In genomic region chr5:139200770-139201569, GRCm38 (mm10) we compare ENCODE assay signal across 8 mouse cellular contexts. TPM values are rescaled to one million over a fixed set of nuclear protein-coding genes. Genes with fewer than 3 reads are reported as not detected.
DNase-seq lines count a peak whose midpoint lies in the region; ATAC-seq and TF ChIP-seq lines count a peak whose summit lies in the region.

No protein-coding gene starts in this region.

- TF ChIP-seq CTCF in lung, adult 2 months (IDR thresholded peaks at IDR 0.05; ENCODE audit: insufficient read depth, low read length) = no peak
- TF ChIP-seq CTCF in bone marrow, adult 2 months (IDR thresholded peaks at IDR 0.05; ENCODE audit: control insufficient read depth, insufficient read depth, low read length) = no peak

- WGBS in lung, adult 2 months = 2% methylated on average over 57 of the region's 57 CpGs
- 2% methylated on average over 57 of the region's 57 CpGs for WGBS in bone marrow, adult 2 months
- under 1% methylated on average over 57 of the region's 57 CpGs for whole genome bisulfite sequencing in forebrain, embryonic 15.5 days
- whole genome bisulfite sequencing in liver, embryonic 13.5 days (ENCODE audit: insufficient replicate concordance) = 2% methylated on average over 55 of the region's 57 CpGs

- no peaks in the 10 kb centered on the region for H3K27me3 ChIP-seq in forebrain, embryonic 15.5 days
- no peaks in the 10 kb centered on the region for H3K27me3 ChIP-seq in liver, embryonic 13.5 days

- H3K4me2 ChIP-seq in forebrain, embryonic 15.5 days (replicated peaks) = peak overlapping the region; percentile 94
- peak overlapping the region; percentile 95 for H3K4me2 ChIP-seq in liver, embryonic 13.5 days

- TF ChIP-seq POLR2A in lung, adult 2 months (IDR thresholded peaks at IDR 0.05; ENCODE audit: borderline replicate concordance, extremely low read depth, low read depth, low read length) = no peak
- no peak for TF ChIP-seq POLR2A in bone marrow, adult 2 months (IDR thresholded peaks at IDR 0.05; ENCODE audit: borderline replicate concordance, control insufficient read depth, low read depth, low read length)

- no peak for DNase-seq in lung, adult 2 months
- no peak for DNase-seq in lung, postnatal 10 days
- DNase-seq in liver, embryonic 13.5 days = no peak
- no peak for DNase-seq in T-cell, adult 2 months (ENCODE audit: low spot score)

- H3K9ac ChIP-seq in forebrain, embryonic 15.5 days (replicated peaks) = peak overlapping the region; percentile 76
- peak overlapping the region; percentile 96 for H3K9ac ChIP-seq in liver, embryonic 13.5 days

- H3K27ac ChIP-seq in bone marrow, adult 2 months (ENCODE audit: control insufficient read depth, insufficient read depth, low read depth, low read length, poor library complexity) = peak overlapping the region; percentile 80
- peak overlapping the region; percentile 72 for H3K27ac ChIP-seq in forebrain, embryonic 15.5 days (replicated peaks)
- H3K27ac ChIP-seq in liver, embryonic 13.5 days = peak overlapping the region; percentile 82

- ATAC-seq in forebrain, embryonic 15.5 days (replicated peaks) = no peak; the same call in 1 of the 2 replicates
- ATAC-seq in liver, embryonic 13.5 days (ENCODE audit: low read depth) = peak; percentile 6; the same call in 1 of the 2 replicates
- ATAC-seq in erythroid progenitor cell, adult 5-6 weeks (replicated peaks; ENCODE audit: low FRiP score, poor library complexity, severe bottlenecking) = no peak; the same call in 1 of the 2 replicates
- no peak for ATAC-seq in monocyte, adult 5-6 weeks (replicated peaks; ENCODE audit: insufficient number of reproducible peaks, low FRiP score, low TSS enrichment, poor library complexity, severe bottlenecking)

- H3K4me3 ChIP-seq in lung, adult 2 months (replicated peaks; ENCODE audit: extremely low read depth, low read depth, low read length) = peak overlapping the region; percentile 64
- peak overlapping the region; percentile 84 for H3K4me3 ChIP-seq in bone marrow, adult 2 months (replicated peaks; ENCODE audit: control insufficient read depth, low read depth, low read length)
- H3K4me3 ChIP-seq in forebrain, embryonic 15.5 days = peak overlapping the region; percentile 72
- peak overlapping the region; percentile 96 for H3K4me3 ChIP-seq in liver, embryonic 13.5 days (replicated peaks)

- H3K4me1 ChIP-seq in lung, adult 2 months (ENCODE audit: control insufficient read depth, insufficient read depth, low read length) = peaks cover 18% of the 10 kb centered on the region
- H3K4me1 ChIP-seq in bone marrow, adult 2 months (ENCODE audit: control insufficient read depth, insufficient read depth, low read length) = peaks cover 19% of the 10 kb centered on the region
- H3K4me1 ChIP-seq in forebrain, embryonic 15.5 days = peaks cover 32% of the 10 kb centered on the region
- H3K4me1 ChIP-seq in liver, embryonic 13.5 days (replicated peaks) = peaks cover 89% of the 10 kb centered on the region

- no peaks in the 10 kb centered on the region for H3K36me3 ChIP-seq in forebrain, embryonic 15.5 days
- peaks cover 11% of the 10 kb centered on the region; the same call in 1 of the 2 replicates for H3K36me3 ChIP-seq in liver, embryonic 13.5 days

- H3K9me3 ChIP-seq in forebrain, embryonic 15.5 days = no peaks in the 10 kb centered on the region
- no peaks in the 10 kb centered on the region for H3K9me3 ChIP-seq in liver, embryonic 13.5 days (replicated peaks)

RNA-seq across cellular contexts. Expression of gene Sun1, which starts 0.5 kb away (rescaled TPM):
- polyA plus RNA-seq in lung, adult 2 months (2012; rRNA removed) = 48.5 and 57.9 TPM in 2 replicates
- 26.5 and 27.1 TPM in 2 replicates for polyA plus RNA-seq in bone marrow, adult 2 months (2011; ENCODE audit: insufficient read depth, insufficient read length, low replicate concordance, missing spikeins)
- polyA plus RNA-seq in forebrain, embryonic 15.5 days (2015; fragmentation: Nextera tagmentation; extraction: Ambion mirVana) = 51.5 and 54.3 TPM in 2 replicates
- polyA plus RNA-seq in liver, embryonic 13.5 days (2015; fragmentation: Nextera tagmentation; extraction: Ambion mirVana) = 20.9 and 23.7 TPM in 2 replicates
- total RNA-seq in erythroid progenitor cell, adult 5-6 weeks (2015; ENCODE audit: low replicate concordance) = 77.5 and 111 TPM in 2 replicates
- total RNA-seq in erythroid progenitor cell, adult 5-6 weeks (2017; ENCODE audit: low replicate concordance) = 99.6 and 190 TPM in 2 replicates
- 62.9 to 89.5 TPM (median 80.2 TPM) in 3 replicates for total RNA-seq in monocyte, adult 5-6 weeks (2017)

RNA-seq across cellular contexts. Expression of gene Dnaaf5, which starts 50.9 kb away (rescaled TPM):
- polyA plus RNA-seq in lung, adult 2 months (2012; rRNA removed) = 24.5 and 25.6 TPM in 2 replicates
- polyA plus RNA-seq in bone marrow, adult 2 months (2011; ENCODE audit: insufficient read depth, insufficient read length, low replicate concordance, missing spikeins) = 4.1 and 6.5 TPM in 2 replicates
- 3.2 and 3.9 TPM in 2 replicates for polyA plus RNA-seq in forebrain, embryonic 15.5 days (2015; fragmentation: Nextera tagmentation; extraction: Ambion mirVana)
- 2.4 and 3.6 TPM in 2 replicates for polyA plus RNA-seq in liver, embryonic 13.5 days (2015; fragmentation: Nextera tagmentation; extraction: Ambion mirVana)
- 1.7 and 1.8 TPM in 2 replicates for total RNA-seq in erythroid progenitor cell, adult 5-6 weeks (2015; ENCODE audit: low replicate concordance)
- total RNA-seq in erythroid progenitor cell, adult 5-6 weeks (2017; ENCODE audit: low replicate concordance) = 2.6 and 3.6 TPM in 2 replicates
- 5.8 to 11.9 TPM (median 6.1 TPM) in 3 replicates for total RNA-seq in monocyte, adult 5-6 weeks (2017)

RNA-seq across cellular contexts. Expression of gene Get4, which starts 51.2 kb away (rescaled TPM):
- 105 and 162 TPM in 2 replicates for polyA plus RNA-seq in lung, adult 2 months (2012; rRNA removed)
- 43.5 and 60.2 TPM in 2 replicates for polyA plus RNA-seq in bone marrow, adult 2 months (2011; ENCODE audit: insufficient read depth, insufficient read length, low replicate concordance, missing spikeins)
- 127 and 133 TPM in 2 replicates for polyA plus RNA-seq in forebrain, embryonic 15.5 days (2015; fragmentation: Nextera tagmentation; extraction: Ambion mirVana)
- polyA plus RNA-seq in liver, embryonic 13.5 days (2015; fragmentation: Nextera tagmentation; extraction: Ambion mirVana) = 135 and 141 TPM in 2 replicates
- 35.6 and 36.4 TPM in 2 replicates for total RNA-seq in erythroid progenitor cell, adult 5-6 weeks (2015; ENCODE audit: low replicate concordance)
- total RNA-seq in erythroid progenitor cell, adult 5-6 weeks (2017; ENCODE audit: low replicate concordance) = 21.9 and 36.6 TPM in 2 replicates
- 20.5 to 26.5 TPM (median 21.0 TPM) in 3 replicates for total RNA-seq in monocyte, adult 5-6 weeks (2017)

RNA-seq across cellular contexts. Expression of gene Prkar1b, which starts 51.2 kb away (rescaled TPM):
- polyA plus RNA-seq in lung, adult 2 months (2012; rRNA removed) = 18.8 and 19.5 TPM in 2 replicates
- 6.6 TPM in 1 of 2 replicates, not detected in the other for polyA plus RNA-seq in bone marrow, adult 2 months (2011; ENCODE audit: insufficient read depth, insufficient read length, low replicate concordance, missing spikeins)
- polyA plus RNA-seq in forebrain, embryonic 15.5 days (2015; fragmentation: Nextera tagmentation; extraction: Ambion mirVana) = 171 and 193 TPM in 2 replicates
- polyA plus RNA-seq in liver, embryonic 13.5 days (2015; fragmentation: Nextera tagmentation; extraction: Ambion mirVana) = 2.5 and 2.6 TPM in 2 replicates
- 0.72 TPM in 1 of 2 replicates, not detected in the other for total RNA-seq in erythroid progenitor cell, adult 5-6 weeks (2015; ENCODE audit: low replicate concordance)
- total RNA-seq in erythroid progenitor cell, adult 5-6 weeks (2017; ENCODE audit: low replicate concordance) = 0.08 TPM in 1 of 2 replicates, not detected in the other
- total RNA-seq in monocyte, adult 5-6 weeks (2017) = 17.1 TPM in 1 of 3 replicates, not detected in the others
